In the genomic region with DNA sequence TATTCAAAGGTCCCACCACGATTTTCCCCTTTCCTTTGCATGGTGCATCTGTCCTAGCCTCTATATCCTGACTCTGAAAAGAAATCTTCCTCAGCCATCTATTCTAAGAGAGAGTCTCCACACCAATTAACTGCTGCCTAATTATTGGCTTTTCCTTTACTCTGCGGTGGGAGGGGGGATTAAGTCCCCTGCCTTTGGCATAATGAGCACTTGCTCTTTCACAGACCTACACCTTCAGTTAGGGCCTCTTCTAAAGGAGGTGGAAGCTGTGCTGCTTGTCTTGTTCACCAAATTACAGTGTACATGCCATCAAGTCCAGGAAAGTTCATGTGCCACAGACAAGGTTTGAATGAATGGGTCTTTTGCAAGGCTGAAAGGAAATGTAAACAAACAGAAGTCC, we compare ENCODE assay signal across 16 mouse cellular contexts.
"Had no signal": no experiment of that assay in that cellular context is flagged by ENCODE, and none has a peak within 500 bp of the region (broad histone marks: within the 10 kb centered on the region; RNA-seq: fewer than 3 reads in every experiment).

No protein-coding gene starts in this region.

- H3K4me3 ChIP-seq: megakaryocyte, embryonic 14.5 days; midbrain, embryonic 13.5 days; midbrain, embryonic 15.5 days; neural tube, embryonic 12.5 days; stomach, embryonic 15.5 days had no signal

- H3K27me3 ChIP-seq: megakaryocyte, embryonic 14.5 days; midbrain, embryonic 13.5 days; midbrain, embryonic 15.5 days; neural tube, embryonic 12.5 days; stomach, embryonic 15.5 days had no signal

- H3K9ac ChIP-seq: lung, embryonic 14.5 days; midbrain, embryonic 13.5 days; midbrain, embryonic 15.5 days; neural tube, embryonic 12.5 days; stomach, embryonic 15.5 days had no signal

- ATAC-seq: midbrain, embryonic 13.5 days; midbrain, embryonic 15.5 days had no signal

- H3K9me3 ChIP-seq: megakaryocyte, embryonic 14.5 days; midbrain, embryonic 13.5 days; midbrain, embryonic 15.5 days; neural tube, embryonic 12.5 days; stomach, embryonic 15.5 days had no signal

- H3K36me3 ChIP-seq: midbrain, embryonic 13.5 days; midbrain, embryonic 15.5 days; neural tube, embryonic 12.5 days; stomach, embryonic 15.5 days had no signal

- H3K27ac ChIP-seq: macrophage; midbrain, embryonic 13.5 days; midbrain, embryonic 15.5 days; neural tube, embryonic 12.5 days; stomach, embryonic 15.5 days; stomach, postnatal 0 days had no signal

- H3K4me2 ChIP-seq: lung, embryonic 14.5 days; midbrain, embryonic 11.5 days; midbrain, embryonic 13.5 days; midbrain, embryonic 15.5 days; neural tube, embryonic 12.5 days; stomach, embryonic 15.5 days had no signal

- DNase-seq: lung, adult 18-20 months; lung, embryonic 14.5 days; lung, postnatal 10 days; lung, postnatal 36 days; right cerebral cortex, postnatal 14 days; thymus, adult 2 months; thymus, postnatal 25 days; thymus, postnatal 4 days had no signal

- H3K4me1 ChIP-seq: megakaryocyte, embryonic 14.5 days; midbrain, embryonic 15.5 days; neural tube, embryonic 12.5 days; stomach, embryonic 15.5 days had no signal
